Mouse (Mus musculus): ENCODE data around the gene Nfkbib.
A peak's percentile ranks its signal among the peaks of the same experiment; 100 is the strongest.

GRCm38 (mm10) chr7:28781261-28781663 is 13.9 kb upstream of the Nfkbib start:
- TF ChIP-seq CTCF (conservative IDR thresholded peaks at IDR 0.05 in 1 of 2, IDR thresholded peaks at IDR 0.05 in 1 of 2; ENCODE audit: low read depth in 2 of 2, low read length in 2 of 2), result no peak
- TF ChIP-seq POLR2A (IDR thresholded peaks at IDR 0.05; ENCODE audit: low read depth, low read length), result peak; percentile 53
- TF ChIP-seq MEF2A (IDR thresholded peaks at IDR 0.05; ENCODE audit: borderline replicate concordance, low read depth, low read length), result no peak
- no peak for TF ChIP-seq ZNF384 (IDR thresholded peaks at IDR 0.05; ENCODE audit: low read depth, low read length)
- TF ChIP-seq MXI1 (IDR thresholded peaks at IDR 0.05; ENCODE audit: low read depth, low read length), result peak; percentile 58
- no peak for TF ChIP-seq KAT2A (IDR thresholded peaks at IDR 0.05; ENCODE audit: insufficient replicate concordance, low read length)
- no peak for TF ChIP-seq MAZ (IDR thresholded peaks at IDR 0.05; ENCODE audit: low read depth, low read length)
- TF ChIP-seq EP300 (IDR thresholded peaks at IDR 0.05; ENCODE audit: low read length), result no peak
- TF ChIP-seq E2F4 (IDR thresholded peaks at IDR 0.05; ENCODE audit: insufficient replicate concordance, low read depth, low read length), result no peak
- no peak for TF ChIP-seq ZMIZ1 (IDR thresholded peaks at IDR 0.05; ENCODE audit: low read depth, low read length)
- no peak for TF ChIP-seq ZC3H11A (IDR thresholded peaks at IDR 0.05; ENCODE audit: low read depth, low read length)
- no peak for TF ChIP-seq GABPA (IDR thresholded peaks at IDR 0.05; ENCODE audit: insufficient replicate concordance, low read depth, low read length)
- TF ChIP-seq TCF12 (IDR thresholded peaks at IDR 0.05; ENCODE audit: low read depth, low read length), result 0 out of 2 replicates have a peak, but pooled peaks have one; percentile 13
- TF ChIP-seq USF2 (conservative IDR thresholded peaks at IDR 0.05; ENCODE audit: low read depth, low read length), result no peak
